Mouse (Mus musculus): ENCODE measurements around the gene Mrpl54.
A peak's percentile ranks its signal among the peaks of the same experiment; 100 is the strongest.
"Not testable (repeated sequence)": the region's sequence is repeated elsewhere in the genome, so short reads cannot be mapped to it uniquely, and the experiment has no call there.

Gene Mrpl54

DNA sequence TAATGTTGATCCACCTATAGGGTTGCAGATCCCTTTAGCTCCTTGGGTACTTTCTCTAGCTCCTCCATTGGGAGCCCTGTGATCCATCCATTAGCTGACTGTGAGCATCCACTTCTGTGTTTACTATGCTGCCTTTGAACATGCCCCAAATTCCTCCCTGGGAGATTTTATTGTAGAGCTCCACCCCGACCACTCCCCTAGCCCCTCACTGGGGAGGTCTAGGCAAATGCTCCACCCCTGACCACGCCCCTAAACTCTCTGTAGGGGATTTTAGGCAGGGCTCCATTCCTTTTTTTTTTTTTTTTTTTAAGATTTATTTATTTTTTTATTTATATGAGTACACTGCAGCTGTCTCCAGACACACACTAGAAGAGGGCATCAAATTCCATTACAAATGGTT is 43.0 kb downstream of the Mrpl54 start:
- not testable (repeated sequence) for DNase-seq

DNA sequence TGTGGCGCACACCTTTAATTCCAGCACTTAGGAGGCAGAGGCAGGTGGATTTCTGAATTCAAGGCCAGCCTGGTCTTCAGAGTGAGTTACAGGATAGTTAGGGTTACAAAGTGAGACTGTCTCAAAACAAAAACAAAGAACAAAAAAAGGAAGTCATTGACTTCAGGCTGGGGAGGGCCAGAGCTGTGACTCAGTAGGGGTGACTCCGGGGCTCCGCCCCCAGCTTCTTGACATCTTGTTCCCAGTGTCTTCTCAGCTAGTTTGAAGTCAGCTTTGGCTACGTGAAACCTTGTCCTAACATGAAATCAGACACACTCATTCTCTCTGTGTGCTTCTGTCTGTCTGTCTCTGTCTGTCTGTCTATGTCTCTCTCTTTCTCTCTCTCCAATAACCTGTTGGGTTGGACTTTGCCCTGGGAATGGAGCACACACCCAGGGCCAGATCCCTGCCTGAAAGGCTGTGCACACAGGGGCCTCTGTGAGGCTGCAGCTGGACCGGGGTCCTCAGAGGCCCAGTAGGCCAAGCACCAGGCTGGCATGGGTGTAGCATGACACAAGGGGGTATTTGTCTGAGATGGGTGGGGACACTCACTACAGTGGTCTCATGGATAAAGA is 45.2 kb downstream of the Mrpl54 start:
- no peak for DNase-seq

DNA sequence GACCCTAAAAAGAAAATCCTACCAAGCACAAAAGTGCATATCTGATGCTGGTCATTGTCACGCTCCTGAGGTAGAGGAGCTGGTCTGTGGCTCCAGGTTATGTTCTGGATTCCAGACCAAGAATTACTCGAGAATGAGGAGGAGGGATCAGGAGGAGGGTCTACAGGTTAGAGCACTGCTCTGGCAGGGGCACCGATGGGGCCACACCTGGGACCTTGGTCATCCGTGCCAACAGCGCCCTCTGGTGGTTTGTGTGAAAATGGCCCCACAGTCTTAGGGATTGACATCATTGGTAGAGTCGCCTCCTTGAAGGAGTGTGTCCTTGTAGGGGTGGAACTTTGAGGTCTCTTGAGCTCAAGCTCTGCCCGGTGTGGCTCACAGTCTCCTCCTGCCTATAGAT is 48.8 kb downstream of the Mrpl54 start:
- peak; percentile 63 to 83 for DNase-seq

DNA sequence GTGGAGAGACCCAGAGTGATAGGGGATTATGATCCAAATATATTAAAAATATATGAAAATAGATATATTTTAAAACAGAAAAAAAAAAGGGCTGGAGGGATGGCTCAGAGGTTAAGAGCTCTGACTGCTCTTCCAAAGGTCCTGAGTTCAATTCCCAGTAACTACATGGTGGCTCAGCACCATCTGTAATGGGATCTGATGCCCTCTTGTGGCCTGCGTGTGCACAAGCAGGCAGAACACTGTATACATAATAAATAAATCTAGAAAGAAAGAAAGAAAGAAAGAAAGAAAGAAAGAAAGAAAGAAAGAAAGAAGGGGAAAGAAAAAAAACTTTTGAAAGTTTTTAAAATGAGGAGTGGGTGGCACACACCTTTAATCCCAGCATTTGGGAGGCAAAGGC is 49.5 kb downstream of the Mrpl54 start:
- DNase-seq, result peak in 1 of 2 experiments; percentile 43

DNA sequence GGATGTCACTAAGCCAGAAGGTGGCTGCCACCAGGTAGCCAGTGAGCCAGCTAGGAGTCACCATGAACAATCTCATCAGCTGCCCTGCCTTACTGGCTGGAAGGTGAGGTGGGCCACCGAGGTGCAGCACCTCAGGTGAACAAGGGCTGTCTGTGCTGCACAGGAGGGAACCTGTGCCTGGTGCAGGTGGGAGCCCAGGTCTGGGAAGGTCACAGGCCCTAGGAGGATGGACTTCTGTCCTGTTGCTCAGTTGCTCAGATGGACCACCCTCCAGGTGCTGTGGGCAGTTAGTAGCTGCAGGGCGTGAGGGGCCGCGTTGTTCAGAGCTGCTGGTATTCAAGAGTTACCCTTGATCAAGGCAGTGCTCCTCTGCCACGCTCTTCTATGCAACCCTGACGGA is 49.9 kb downstream of the Mrpl54 start:
- no peak for DNase-seq

DNA sequence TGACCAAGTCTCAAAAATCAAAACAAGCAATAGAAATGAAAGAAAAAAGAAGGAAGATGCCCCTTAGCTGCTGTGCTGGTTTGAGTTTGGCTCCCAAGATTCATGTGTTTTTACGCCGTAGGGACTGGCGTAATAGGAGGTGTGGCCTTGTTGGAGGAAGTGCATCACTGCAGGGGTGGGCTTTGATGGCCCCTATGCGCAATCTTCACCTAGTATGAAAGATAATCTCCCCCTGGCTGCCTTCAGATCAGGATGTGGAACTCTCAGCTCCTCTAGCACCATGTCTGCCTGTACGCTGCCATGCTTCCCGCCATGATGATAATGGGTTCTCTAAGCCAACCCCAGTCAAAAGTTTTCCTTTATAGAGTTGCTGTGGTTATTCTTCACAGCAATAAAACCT is 50.5 kb downstream of the Mrpl54 start:
- DNase-seq, result no peak
